Mouse (Mus musculus): ENCODE data around the gene Spata2.

The Spata2 gene

GRCm38 (mm10) chr2:167508569-167508968, 15.9 kb upstream of the Spata2 start:
- peak; percentile 87 for DNase-seq

- DNase-seq: peak; percentile 77
These were observed 15.2 kb upstream of the Spata2 start for GRCm38 (mm10) chr2:167507719-167508385.

GRCm38 (mm10) chr2:167506546-167507260, 14.0 kb upstream of the Spata2 start:
- peak; percentile 87 for DNase-seq

GRCm38 (mm10) chr2:167505127-167505526, 12.4 kb upstream of the Spata2 start:
- DNase-seq: peak; percentile 91

- DNase-seq: peak; percentile 97
These were observed 11.2 kb upstream of the Spata2 start for GRCm38 (mm10) chr2:167503896-167504349.

GRCm38 (mm10) chr2:167503253-167503895, 10.7 kb upstream of the Spata2 start:
- DNase-seq: peak; percentile 99

- peak; percentile 93 for DNase-seq
These were observed 10.0 kb upstream of the Spata2 start for GRCm38 (mm10) chr2:167502554-167503252.

GRCm38 (mm10) chr2:167497272-167497671, 4.6 kb upstream of the Spata2 start:
- no peak for DNase-seq

GRCm38 (mm10) chr2:167496437-167496836, 3.8 kb upstream of the Spata2 start:
- DNase-seq: no peak

GRCm38 (mm10) chr2:167491757-167492708, 654 bp downstream of the Spata2 start, which contains the start of gene Rnf114:
Gene Rnf114 (plus strand): TSS chr2:167492645.
- peak; percentile 88 for DNase-seq

GRCm38 (mm10) chr2:167490813-167491525, 1.7 kb downstream of the Spata2 start:
- peak; percentile 93 for DNase-seq

GRCm38 (mm10) chr2:167487994-167488393, 4.7 kb downstream of the Spata2 start:
- DNase-seq: no peak

- peak; percentile 85 for DNase-seq
These were observed 5.1 kb downstream of the Spata2 start for GRCm38 (mm10) chr2:167487551-167487950.

- DNase-seq: peak; percentile 92
These were observed 6.1 kb downstream of the Spata2 start for GRCm38 (mm10) chr2:167486573-167486972.

GRCm38 (mm10) chr2:167485501-167486377, 6.9 kb downstream of the Spata2 start:
- peak; percentile 96 for DNase-seq

- peak; percentile 92 for DNase-seq
These were observed 7.8 kb downstream of the Spata2 start for GRCm38 (mm10) chr2:167484932-167485331.

GRCm38 (mm10) chr2:167483827-167484410, 8.8 kb downstream of the Spata2 start:
- peak; percentile 93 for DNase-seq

GRCm38 (mm10) chr2:167483081-167483826, 9.4 kb downstream of the Spata2 start:
- peak; percentile 94 for DNase-seq

- DNase-seq: no peak
These were observed 10.0 kb downstream of the Spata2 start for GRCm38 (mm10) chr2:167482681-167483080.

Data from heart, adult 11 months (tissue).